Mouse (Mus musculus) limb, embryonic 15.5 days (tissue): ENCODE results near the gene Spen. TPM values are rescaled to one million over a fixed set of nuclear protein-coding genes. Genes with fewer than 3 reads are reported as not detected.
A peak's percentile ranks its signal among the peaks of the same experiment; 100 is the strongest.

Experiments used
- ATAC-seq: fragments of 200-750 bp; cut with Nextera tagmentation; 2 replicates; pipeline ENCODE4 v1.8.0; 2017; ENCODE audit warnings: low read depth, moderate TSS enrichment; ENCODE audit not compliant: insufficient number of reproducible peaks, low FRiP score, low TSS enrichment
- H3K27ac ChIP-seq: fragments of 300-500 bp; sonication (generic); 2 replicates; pipeline ENCODE4 v1.5.1; 2015; ENCODE audit warnings: moderate library complexity, mild to moderate bottlenecking, inconsistent platforms
- H3K27me3 ChIP-seq: fragments of 300-500 bp; sonication (generic); 2 replicates; pipeline ENCODE4 v1.6.1; 2015; ENCODE audit warnings: inconsistent platforms
- H3K36me3 ChIP-seq: fragments of 300-500 bp; sonication (generic); 2 replicates; pipeline ENCODE4 v1.6.1; 2015; ENCODE audit warnings: inconsistent platforms
- H3K4me1 ChIP-seq: fragments of 300-500 bp; sonication (generic); 2 replicates; pipeline ENCODE4 v1.6.1; 2015; ENCODE audit warnings: inconsistent platforms
- H3K4me2 ChIP-seq: fragments of 300-500 bp; sonication (generic); 2 replicates; pipeline ENCODE4 v1.6.1; 2015; ENCODE audit warnings: mild to moderate bottlenecking, inconsistent platforms
- H3K4me3 ChIP-seq: fragments of 300-500 bp; sonication (generic); 2 replicates; pipeline ENCODE4 v1.5.1; 2015; ENCODE audit warnings: mild to moderate bottlenecking, inconsistent platforms
- H3K9ac ChIP-seq: fragments of 300-500 bp; sonication (generic); 2 replicates; pipeline ENCODE4 v1.6.1; 2015; ENCODE audit warnings: inconsistent platforms
- H3K9me3 ChIP-seq: fragments of 300-500 bp; sonication (generic); 2 replicates; pipeline ENCODE4 v1.6.1; 2016; ENCODE audit warnings: inconsistent platforms
- WGBS: fragments of 180-500 bp; shearing (Covaris S2); methylation state at CpG from one replicate; pipeline ENCODE4 v1.1.7; 2015; 5-methylcytosine and 5-hydroxymethylcytosine counted together
- polyA plus RNA-seq: library from polyadenylated mRNA; unstranded; fragments of >200 nt; fragmentation: Nextera tagmentation; extraction: Ambion mirVana; gene quantifications from 2 replicates; pipeline ENCODE4 v1.2.1, GENCODE M21; 2015

The Spen gene
- polyA plus RNA-seq, 1 experiment from 2014 or later = 9.0 TPM

DNA sequence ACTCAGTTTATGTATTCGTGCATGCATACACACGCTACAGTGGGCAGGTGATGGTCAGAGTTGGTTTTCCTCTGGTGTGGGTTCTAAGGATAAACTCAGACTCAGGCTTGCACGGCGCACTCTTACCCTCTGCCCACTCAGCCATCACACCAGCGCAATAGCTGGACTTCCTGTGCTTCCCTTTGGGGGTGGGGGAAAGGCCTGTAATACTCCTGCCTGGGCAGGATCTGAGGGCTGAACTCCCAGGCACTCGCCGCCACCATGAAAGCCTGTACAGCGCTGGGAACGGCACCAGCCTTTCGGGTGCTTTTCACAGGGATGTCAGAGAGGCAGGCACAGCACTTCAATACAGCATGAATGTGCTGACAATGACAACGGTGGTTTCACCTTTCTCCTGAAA lies 15.3 kb downstream of the Spen start:
- no peak for ATAC-seq
- 74% methylated on average over 11 of the region's 11 CpGs for WGBS
- no peaks in the 10 kb centered on the region for H3K9me3 ChIP-seq
- 0 out of 2 replicates have a peak overlapping the region, but pooled peaks have one; percentile 4 for H3K27ac ChIP-seq
- no peak overlapping the region for H3K4me3 ChIP-seq
- H3K4me1 ChIP-seq = peaks cover 3% of the 10 kb centered on the region
- no peak overlapping the region for H3K4me2 ChIP-seq
- peaks cover 33% of the 10 kb centered on the region for H3K36me3 ChIP-seq
- H3K9ac ChIP-seq = no peak overlapping the region
- no peaks in the 10 kb centered on the region for H3K27me3 ChIP-seq

DNA sequence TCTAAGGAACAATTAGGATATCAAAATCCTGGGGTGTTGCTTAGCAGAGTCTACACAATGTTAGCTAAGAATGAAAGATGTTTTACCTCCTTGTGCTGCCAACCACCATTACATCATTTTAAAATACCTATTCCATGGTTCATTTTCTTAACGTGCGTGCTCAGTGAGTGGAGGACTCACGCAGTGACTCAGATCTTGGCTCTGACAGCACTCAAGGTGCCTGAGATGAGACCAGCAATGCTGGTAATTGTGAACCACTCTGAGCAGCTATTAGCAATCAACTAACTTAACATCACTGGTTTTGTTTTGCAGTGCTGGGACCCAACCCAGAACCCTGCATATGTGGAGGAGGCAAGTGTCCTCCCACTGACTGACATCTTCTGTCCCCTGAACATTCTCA lies 20.0 kb downstream of the Spen start:
- H3K4me2 ChIP-seq = no peak overlapping the region
- no peaks in the 10 kb centered on the region for H3K27me3 ChIP-seq
- H3K9me3 ChIP-seq = no peaks in the 10 kb centered on the region
- no peak overlapping the region for H3K27ac ChIP-seq
- ATAC-seq = no peak
- 79% methylated on average over 3 of the region's 3 CpGs for WGBS
- peaks cover 66% of the 10 kb centered on the region for H3K36me3 ChIP-seq
- H3K4me3 ChIP-seq = no peak overlapping the region
- H3K9ac ChIP-seq = no peak overlapping the region
- H3K4me1 ChIP-seq = peaks cover 9% of the 10 kb centered on the region; the same call in 1 of the 2 replicates

DNA sequence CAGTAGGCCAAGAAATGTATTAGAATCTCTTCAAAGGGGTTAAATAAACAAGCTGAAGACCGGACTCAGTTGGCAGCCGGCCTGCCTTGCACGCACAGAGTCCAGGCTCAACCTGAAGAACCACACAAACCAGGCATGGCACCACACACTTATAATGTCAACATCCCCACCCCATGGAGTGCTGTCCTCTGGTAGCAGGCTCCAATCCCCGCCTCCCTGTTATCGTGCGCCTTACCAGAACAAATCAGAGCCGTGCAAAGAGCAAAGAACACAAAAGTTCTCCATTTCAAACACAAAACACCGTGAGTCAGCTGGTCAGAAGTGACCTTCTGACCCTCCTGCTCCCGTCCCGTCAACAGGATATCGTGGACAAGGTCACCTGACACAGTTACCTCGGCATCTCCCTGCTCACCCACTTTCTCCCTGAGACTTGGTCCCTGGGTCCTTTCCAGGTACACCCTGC lies 24.2 kb downstream of the Spen start:
- no peak for ATAC-seq
- H3K4me2 ChIP-seq = no peak overlapping the region
- H3K9ac ChIP-seq = no peak overlapping the region
- no peaks in the 10 kb centered on the region for H3K9me3 ChIP-seq
- H3K36me3 ChIP-seq = peaks cover 46% of the 10 kb centered on the region
- 59% methylated on average over 12 of the region's 12 CpGs for WGBS
- H3K4me1 ChIP-seq = peaks cover 6% of the 10 kb centered on the region; the same call in 1 of the 2 replicates
- 0 out of 2 replicates have a peak overlapping the region, but pooled peaks have one; percentile 0 for H3K27ac ChIP-seq
- H3K27me3 ChIP-seq = no peaks in the 10 kb centered on the region
- no peak overlapping the region for H3K4me3 ChIP-seq

DNA sequence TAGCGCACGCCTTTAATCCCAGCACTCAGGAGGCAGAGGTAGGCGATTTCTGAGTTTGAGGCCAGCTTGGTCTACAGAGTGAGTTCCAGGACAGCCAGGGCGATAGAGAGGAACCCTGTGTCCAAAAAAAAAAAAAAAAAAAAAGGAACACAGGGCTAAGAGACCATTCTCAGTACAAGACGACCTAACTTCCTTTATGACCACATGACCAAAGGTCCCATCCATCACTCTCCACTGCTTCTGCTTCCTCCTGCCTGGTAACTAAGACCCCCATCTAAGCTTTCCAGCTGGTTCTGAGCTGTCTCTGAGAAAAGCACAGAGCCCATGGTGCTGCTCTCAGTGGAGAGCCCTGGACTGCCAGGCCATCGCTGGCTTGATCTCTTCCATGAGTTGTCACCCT lies 26.3 kb downstream of the Spen start:
- Histone ChIP-seq H3K4me1 (peaks cover 6% of the 10 kb centered on the region), H3K9me3 (no peaks in the 10 kb centered on the region), H3K9ac (no peak overlapping the region), H3K27me3 (no peaks in the 10 kb centered on the region), H3K4me2 (no peak overlapping the region), H3K27ac (no peak overlapping the region), H3K36me3 (peaks cover 30% of the 10 kb centered on the region), H3K4me3 (no peak overlapping the region)
- ATAC-seq = no peak
- WGBS = 74% methylated on average over 6 of the region's 6 CpGs

DNA sequence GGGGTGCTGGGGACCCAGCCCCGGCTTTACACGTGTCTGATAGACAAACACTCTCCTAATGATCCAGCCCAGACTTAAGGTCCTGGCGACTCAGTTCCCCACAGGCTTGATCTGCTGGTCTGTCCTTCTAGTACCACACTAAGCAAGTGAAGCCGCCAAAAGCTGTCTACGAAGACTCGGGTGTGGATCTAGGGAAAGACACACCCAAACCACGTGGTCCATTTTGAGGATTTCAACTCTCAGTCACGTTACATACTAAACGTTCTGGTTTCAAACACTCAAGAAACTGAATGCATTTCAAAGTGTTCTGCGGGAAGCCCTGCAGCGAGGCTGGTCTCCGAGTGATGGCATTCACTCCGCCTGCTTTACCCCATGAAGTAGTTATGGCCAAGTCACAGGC lies 27.9 kb downstream of the Spen start:
- peaks cover 15% of the 10 kb centered on the region; the same call in 1 of the 2 replicates for H3K36me3 ChIP-seq
- H3K9ac ChIP-seq = no peak overlapping the region
- peaks cover 17% of the 10 kb centered on the region for H3K4me1 ChIP-seq
- WGBS = 70% methylated on average over 13 of the region's 13 CpGs
- H3K27ac ChIP-seq = no peak overlapping the region
- H3K4me3 ChIP-seq = no peak overlapping the region
- H3K27me3 ChIP-seq = no peaks in the 10 kb centered on the region
- H3K4me2 ChIP-seq = no peak overlapping the region
- H3K9me3 ChIP-seq = no peaks in the 10 kb centered on the region
- no peak for ATAC-seq

DNA sequence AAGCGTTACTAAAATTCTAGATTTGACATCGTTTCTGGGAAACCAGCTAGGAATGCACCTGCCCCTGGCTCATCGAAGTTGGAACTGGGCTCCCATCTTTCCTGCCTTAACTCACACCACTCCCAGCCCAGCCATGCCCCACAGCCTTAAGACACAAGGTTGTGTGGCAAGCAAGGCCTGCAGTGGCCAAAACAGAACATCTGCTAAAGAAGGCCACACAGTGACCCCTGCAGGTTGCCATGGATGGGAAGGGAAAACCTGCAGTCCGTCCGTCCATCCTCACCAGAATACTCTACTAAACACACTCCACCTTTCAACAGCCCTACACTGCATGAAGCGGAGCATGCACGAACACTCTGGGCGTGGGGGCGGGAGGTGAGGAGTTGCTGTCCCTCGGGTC lies 31.5 kb downstream of the Spen start:
- Histone ChIP-seq H3K4me2 (no peak overlapping the region), H3K9me3 (no peaks in the 10 kb centered on the region), H3K36me3 (no peaks in the 10 kb centered on the region), H3K9ac (no peak overlapping the region), H3K27me3 (no peaks in the 10 kb centered on the region), H3K4me1 (peaks cover 25% of the 10 kb centered on the region), H3K27ac (peak overlapping the region; percentile 76), H3K4me3 (no peak overlapping the region)
- ATAC-seq = no peak
- 74% methylated on average over 10 of the region's 10 CpGs for WGBS

DNA sequence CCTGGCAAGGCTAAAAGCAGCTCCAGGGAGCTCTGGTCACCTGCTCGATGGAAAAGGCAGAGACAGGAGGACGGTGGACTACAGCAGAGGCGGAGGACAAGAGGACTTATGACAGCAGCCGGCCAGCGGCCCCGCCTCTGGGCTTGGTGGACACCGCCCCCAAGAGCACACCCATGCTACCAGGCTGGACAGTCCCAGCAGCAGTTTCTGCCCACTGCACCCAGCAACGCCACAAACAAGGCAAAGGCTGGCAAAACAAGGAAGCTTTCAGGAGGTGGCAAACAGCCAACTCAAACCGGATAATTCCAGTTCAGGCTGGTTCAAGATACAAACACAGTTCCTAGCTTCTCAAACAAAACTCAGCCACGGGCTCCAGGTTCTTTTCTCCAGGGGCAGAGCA lies 32.0 kb downstream of the Spen start:
- Histone ChIP-seq H3K27me3 (no peaks in the 10 kb centered on the region), H3K4me2 (no peak overlapping the region), H3K27ac (peak overlapping the region; percentile 76), H3K4me1 (peaks cover 30% of the 10 kb centered on the region), H3K36me3 (no peaks in the 10 kb centered on the region), H3K9me3 (no peaks in the 10 kb centered on the region), H3K4me3 (no peak overlapping the region), H3K9ac (no peak overlapping the region)
- 54% methylated on average over 10 of the region's 10 CpGs for WGBS
- ATAC-seq = no peak

DNA sequence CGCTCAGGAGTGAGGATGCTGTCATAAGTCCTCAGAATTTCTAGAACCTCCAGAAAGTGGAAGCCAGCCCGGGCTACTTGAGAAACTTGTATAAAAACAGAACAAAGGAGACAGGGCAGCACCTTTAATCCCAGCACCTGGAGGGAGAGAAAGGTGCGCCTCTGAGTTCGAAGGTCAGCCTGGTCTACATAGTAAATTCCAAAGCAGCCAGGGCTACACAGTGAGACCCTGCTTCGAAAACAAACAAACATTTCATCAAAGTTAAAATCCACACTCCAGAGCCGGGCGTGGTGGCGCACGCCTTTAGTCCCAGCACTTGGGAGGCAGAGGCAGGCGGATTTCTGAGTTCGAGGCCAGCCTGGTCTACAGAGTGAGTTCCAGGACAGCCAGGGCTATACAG lies 32.6 kb downstream of the Spen start:
- ATAC-seq = no peak
- Histone ChIP-seq H3K4me3 (no peak overlapping the region), H3K9ac (no peak overlapping the region), H3K27me3 (no peaks in the 10 kb centered on the region), H3K9me3 (no peaks in the 10 kb centered on the region), H3K4me1 (peaks cover 35% of the 10 kb centered on the region), H3K4me2 (no peak overlapping the region), H3K36me3 (no peaks in the 10 kb centered on the region), H3K27ac (no peak overlapping the region)
- WGBS = 94% methylated on average over 11 of the region's 11 CpGs

DNA sequence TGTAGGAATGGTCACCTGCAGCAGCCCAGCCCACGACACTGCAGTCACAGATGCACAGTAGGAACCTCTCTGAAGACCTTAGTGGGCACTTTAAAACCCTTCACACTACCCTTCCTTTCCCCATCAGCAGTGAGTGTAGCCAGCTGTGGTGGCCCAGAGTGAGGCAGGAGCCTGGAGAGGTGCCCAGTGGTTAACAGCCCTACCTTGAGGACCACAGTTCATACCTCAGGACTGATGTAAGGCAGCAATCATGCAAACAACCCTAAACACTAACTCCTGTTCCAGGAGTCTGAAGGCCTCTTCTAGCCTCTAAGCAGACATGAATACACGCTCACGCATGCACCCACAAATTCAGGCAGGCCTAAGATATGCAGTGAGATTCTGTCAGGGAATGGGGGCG lies 33.9 kb downstream of the Spen start:
- Histone ChIP-seq H3K27ac (no peak overlapping the region), H3K4me1 (peaks cover 39% of the 10 kb centered on the region), H3K36me3 (peaks cover 3% of the 10 kb centered on the region; the same call in 1 of the 2 replicates), H3K9me3 (no peaks in the 10 kb centered on the region), H3K9ac (no peak overlapping the region), H3K4me3 (no peak overlapping the region), H3K27me3 (no peaks in the 10 kb centered on the region), H3K4me2 (no peak overlapping the region)
- ATAC-seq = no peak
- WGBS = 88% methylated on average over 4 of the region's 4 CpGs

DNA sequence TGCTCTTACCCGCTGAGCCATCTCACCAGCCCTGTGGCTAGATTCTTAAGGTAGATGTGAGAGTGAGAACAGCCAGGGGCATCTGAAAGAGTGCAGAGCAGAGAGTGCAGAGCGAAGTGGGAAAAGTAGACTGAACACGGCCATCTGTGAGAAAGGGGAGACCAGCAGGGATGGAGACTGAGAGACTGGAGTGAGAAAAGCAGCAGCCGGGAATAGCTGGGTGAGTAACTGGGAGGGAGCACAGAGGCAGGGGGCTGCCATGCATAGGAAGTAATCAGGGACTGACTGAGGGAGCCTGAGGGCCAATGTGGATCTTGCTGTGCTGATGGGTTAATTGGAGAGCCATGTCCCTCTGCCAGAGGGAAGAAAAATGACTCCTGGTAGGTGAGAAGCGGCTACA lies 35.7 kb downstream of the Spen start:
- Histone ChIP-seq H3K4me2 (no peak overlapping the region), H3K4me1 (peaks cover 39% of the 10 kb centered on the region), H3K27ac (no peak overlapping the region), H3K9ac (no peak overlapping the region), H3K36me3 (peaks cover 5% of the 10 kb centered on the region; the same call in 1 of the 2 replicates), H3K27me3 (no peaks in the 10 kb centered on the region), H3K4me3 (no peak overlapping the region), H3K9me3 (no peaks in the 10 kb centered on the region)
- no peak for ATAC-seq
- WGBS = 55% methylated on average over 5 of the region's 5 CpGs

DNA sequence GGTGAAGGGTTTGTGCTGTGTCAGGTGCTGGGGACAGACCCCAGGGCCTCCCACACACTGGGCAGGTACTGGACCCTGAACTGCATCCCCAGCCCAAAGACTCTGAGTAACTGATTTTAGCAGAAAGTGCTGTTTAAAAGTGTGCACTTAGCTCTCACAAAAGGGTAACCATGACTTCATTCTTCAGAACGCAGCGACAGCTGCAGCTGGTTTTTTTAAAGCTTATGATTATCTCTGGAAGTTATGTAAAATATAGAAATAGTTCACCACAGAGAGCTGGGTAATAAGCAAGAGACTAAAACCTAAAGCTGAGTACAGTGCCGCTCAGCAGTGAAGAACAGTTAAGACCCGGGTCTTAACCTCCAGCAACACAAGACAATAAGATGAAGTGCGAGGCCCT lies 37.3 kb downstream of the Spen start:
- peak overlapping the region; percentile 38; the same call in 1 of the 2 replicates for H3K27ac ChIP-seq
- no peak overlapping the region for H3K9ac ChIP-seq
- H3K4me3 ChIP-seq = no peak overlapping the region
- H3K4me1 ChIP-seq = peaks cover 28% of the 10 kb centered on the region
- peaks cover 8% of the 10 kb centered on the region; the same call in 1 of the 2 replicates for H3K36me3 ChIP-seq
- no peak overlapping the region for H3K4me2 ChIP-seq
- WGBS = 59% methylated on average over 5 of the region's 5 CpGs
- no peaks in the 10 kb centered on the region for H3K27me3 ChIP-seq
- no peak for ATAC-seq
- no peaks in the 10 kb centered on the region for H3K9me3 ChIP-seq

DNA sequence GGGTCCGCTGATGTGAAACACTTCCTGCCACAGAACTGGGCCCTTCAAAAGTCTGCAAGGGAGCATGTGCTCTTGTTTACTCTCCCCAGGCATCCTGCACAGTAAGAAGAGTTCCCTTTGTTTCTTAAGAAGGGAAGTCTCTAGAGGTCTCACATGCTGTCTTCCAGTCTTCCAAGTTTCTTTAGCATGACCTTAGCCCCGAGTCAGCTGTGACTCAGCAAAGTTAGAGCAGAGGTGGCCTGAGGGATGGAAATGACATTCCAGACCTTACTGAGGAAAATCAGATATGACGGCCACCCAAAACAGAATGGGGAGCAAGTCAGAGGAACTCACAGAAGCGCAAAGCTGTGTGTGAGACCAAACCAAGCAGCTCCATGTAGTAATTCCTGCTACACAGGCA lies 37.8 kb downstream of the Spen start:
- H3K27ac ChIP-seq = 0 out of 2 replicates have a peak overlapping the region, but pooled peaks have one; percentile 38

DNA sequence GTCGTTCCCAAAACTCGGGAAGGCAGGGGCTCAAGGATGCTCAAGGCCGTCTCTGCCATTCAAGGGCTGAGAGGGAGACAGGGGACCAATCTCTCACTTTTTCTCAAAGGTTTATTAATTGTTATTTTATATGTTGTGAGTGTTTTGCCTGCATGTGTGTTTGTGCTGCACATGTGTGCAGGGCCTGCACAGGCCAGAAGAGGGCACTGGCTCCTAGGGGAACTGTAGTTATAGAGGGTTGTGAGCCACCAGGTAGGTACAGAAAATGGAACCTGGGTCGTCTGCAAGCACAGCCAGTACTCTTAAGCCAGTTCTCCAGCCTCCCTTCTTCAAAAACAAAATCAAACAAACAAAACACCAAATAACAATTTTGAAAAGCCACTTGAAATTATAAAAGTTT lies 49.7 kb downstream of the Spen start:
- no peaks in the 10 kb centered on the region for H3K9me3 ChIP-seq
- no peaks in the 10 kb centered on the region for H3K27me3 ChIP-seq
- no peak for ATAC-seq
- no peak overlapping the region for H3K27ac ChIP-seq
- 93% methylated on average over 4 of the region's 4 CpGs for WGBS
- H3K4me3 ChIP-seq = no peak overlapping the region
- no peak overlapping the region for H3K9ac ChIP-seq
- no peak overlapping the region for H3K4me2 ChIP-seq
- no peaks in the 10 kb centered on the region for H3K4me1 ChIP-seq
- H3K36me3 ChIP-seq = peaks cover 91% of the 10 kb centered on the region

More for the DNA sequence above, 37.8 kb downstream of the Spen start:
- peaks cover 28% of the 10 kb centered on the region for H3K4me1 ChIP-seq
- peaks cover 8% of the 10 kb centered on the region; the same call in 1 of the 2 replicates for H3K36me3 ChIP-seq
- H3K9ac ChIP-seq = no peak overlapping the region
- WGBS = 68% methylated on average over 4 of the region's 4 CpGs
- ATAC-seq = no peak
- no peak overlapping the region for H3K4me3 ChIP-seq
- no peak overlapping the region for H3K4me2 ChIP-seq
- H3K27me3 ChIP-seq = no peaks in the 10 kb centered on the region
- H3K9me3 ChIP-seq = no peaks in the 10 kb centered on the region
